Mouse (Mus musculus): ENCODE measurements around the gene Hdac8. TPM values are rescaled to one million over a fixed set of nuclear protein-coding genes. Genes with fewer than 3 reads are reported as not detected.

Hdac8 gene
- polyA plus RNA-seq (2015; fragmentation: Nextera tagmentation; extraction: Ambion mirVana) = 11.0 and 11.2 TPM in 2 replicates

GRCm38 (mm10) chrX:102504644-102505481 lies at the start of gene Hdac8:
Hdac8 (minus strand) TSS chrX:102505359.
- DNase-seq (ENCODE audit: low spot score) = peak; percentile 60

GRCm38 (mm10) chrX:102509205-102509604 lies 4.0 kb upstream of the Hdac8 start:
- no peak for DNase-seq (ENCODE audit: low spot score)

- DNase-seq (ENCODE audit: low spot score) = no peak
Measured at GRCm38 (mm10) chrX:102504179-102504578, 980 bp downstream of the Hdac8 start.

- peak; percentile 27 for DNase-seq (ENCODE audit: low spot score)
Measured at GRCm38 (mm10) chrX:102493992-102494730, 11.0 kb downstream of the Hdac8 start.

GRCm38 (mm10) chrX:102485575-102485974 lies 19.6 kb downstream of the Hdac8 start:
- no peak for DNase-seq (ENCODE audit: low spot score)

GRCm38 (mm10) chrX:102479665-102480064 lies 25.5 kb downstream of the Hdac8 start:
- DNase-seq (ENCODE audit: low spot score) = no peak

- DNase-seq (ENCODE audit: low spot score) = peak; percentile 55
Measured at GRCm38 (mm10) chrX:102478965-102479364, 26.2 kb downstream of the Hdac8 start.

- DNase-seq (ENCODE audit: low spot score) = no peak
Measured at GRCm38 (mm10) chrX:102478481-102478880, 26.7 kb downstream of the Hdac8 start.

- DNase-seq (ENCODE audit: low spot score) = peak; percentile 38
Measured at GRCm38 (mm10) chrX:102476784-102477183, 28.4 kb downstream of the Hdac8 start.

- no peak for DNase-seq (ENCODE audit: low spot score)
Measured at GRCm38 (mm10) chrX:102475555-102475954, 29.6 kb downstream of the Hdac8 start.

- DNase-seq (ENCODE audit: low spot score) = no peak
Measured at GRCm38 (mm10) chrX:102418343-102419127, 86.6 kb downstream of the Hdac8 start.

GRCm38 (mm10) chrX:102416972-102417371 lies 88.2 kb downstream of the Hdac8 start:
- no peak for DNase-seq (ENCODE audit: low spot score)

- no peak for DNase-seq (ENCODE audit: low spot score)
Measured at GRCm38 (mm10) chrX:102416386-102416785, 88.8 kb downstream of the Hdac8 start.

- DNase-seq (ENCODE audit: low spot score) = no peak
Measured at GRCm38 (mm10) chrX:102384765-102385164, 120.4 kb downstream of the Hdac8 start.

- DNase-seq (ENCODE audit: low spot score) = no peak
Measured at GRCm38 (mm10) chrX:102383151-102383550, 122.0 kb downstream of the Hdac8 start.

GRCm38 (mm10) chrX:102366510-102366909 lies 138.6 kb downstream of the Hdac8 start:
- DNase-seq (ENCODE audit: low spot score) = no peak

- DNase-seq (ENCODE audit: low spot score) = no peak
Measured at GRCm38 (mm10) chrX:102362244-102362643, 142.9 kb downstream of the Hdac8 start.

- DNase-seq (ENCODE audit: low spot score) = no peak
Measured at GRCm38 (mm10) chrX:102353412-102353811, 151.7 kb downstream of the Hdac8 start.

- DNase-seq (ENCODE audit: low spot score) = no peak
Measured at GRCm38 (mm10) chrX:102349843-102350731, 155.1 kb downstream of the Hdac8 start.

GRCm38 (mm10) chrX:102348886-102349486 lies 156.2 kb downstream of the Hdac8 start:
- DNase-seq (ENCODE audit: low spot score) = no peak

All from thymus, postnatal 0 days (tissue).